Mouse (Mus musculus): ENCODE data around the gene Cog5. TPM values are rescaled to one million over a fixed set of nuclear protein-coding genes. Genes with fewer than 3 reads are reported as not detected.
"Not testable (repeated sequence)": the region's sequence is repeated elsewhere in the genome, so short reads cannot be mapped to it uniquely, and the experiment has no call there.

Gene Cog5
- polyA plus RNA-seq (2017; shearing (Covaris generic)): 10 to 100 TPM; 50.7 to 68.8 TPM

DNA sequence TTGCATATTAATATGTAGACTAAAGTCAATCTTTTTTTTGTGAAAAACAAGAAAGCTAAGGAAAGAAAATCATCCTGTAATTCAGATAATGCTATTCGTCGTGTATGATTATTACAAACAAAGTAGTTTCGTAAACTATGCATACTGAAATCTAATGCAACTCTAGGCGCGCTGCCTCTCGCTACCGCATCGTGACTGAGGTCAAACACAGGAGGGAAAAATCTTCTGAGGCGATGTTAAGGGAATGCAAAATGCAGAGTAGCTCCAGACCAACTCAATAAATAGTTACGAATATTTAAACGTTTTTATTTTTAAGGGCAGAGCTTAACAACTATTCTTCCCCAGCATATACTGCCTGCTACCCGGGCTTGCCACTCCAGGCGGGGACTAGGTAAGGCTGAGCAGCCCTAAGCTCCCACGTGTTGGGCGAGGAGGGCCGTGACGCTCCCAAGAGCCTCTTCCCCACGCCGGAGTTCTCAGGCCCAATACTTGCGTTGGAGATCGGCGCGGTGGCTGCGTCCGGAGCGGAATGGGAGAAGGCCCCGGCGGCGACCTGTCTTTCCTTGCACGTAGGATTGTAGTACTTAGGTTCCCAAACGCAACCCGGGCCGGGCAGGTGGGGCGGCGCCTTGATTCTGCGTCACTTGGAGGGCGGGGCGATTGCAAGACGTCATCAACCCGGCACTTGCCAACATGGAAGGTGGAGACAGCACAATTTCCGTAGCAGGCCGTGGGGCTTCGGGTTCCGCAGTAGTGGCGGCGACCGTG, at the start of gene Cog5, which contains the start of gene Dus4l:
Cog5 (plus strand) TSS at position 673 of the 768 bp plus-strand sequence.
Dus4l (minus strand) TSS at position 630 of the 768 bp plus-strand sequence.
- ATAC-seq: peak; percentile 91

DNA sequence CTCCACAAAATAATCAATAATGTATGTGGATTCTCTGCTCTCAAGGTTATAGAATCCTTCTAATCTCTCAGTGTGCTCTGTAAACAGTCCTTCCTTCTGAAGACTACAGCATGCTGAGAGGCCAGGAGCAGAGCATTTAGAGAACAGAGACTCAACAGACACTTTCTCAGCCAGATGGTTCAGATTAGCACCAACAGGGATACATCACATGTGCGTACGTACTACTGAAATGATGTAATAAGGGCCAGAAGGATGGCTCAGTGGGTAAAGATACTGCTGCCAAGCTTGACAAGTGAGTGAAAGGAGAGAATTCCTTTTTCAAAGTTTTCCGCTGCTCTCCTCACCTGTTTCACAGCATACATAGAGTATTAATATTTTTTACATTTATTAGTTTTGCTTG, 49.8 kb upstream of the Cog5 start:
- ATAC-seq: no peak

DNA sequence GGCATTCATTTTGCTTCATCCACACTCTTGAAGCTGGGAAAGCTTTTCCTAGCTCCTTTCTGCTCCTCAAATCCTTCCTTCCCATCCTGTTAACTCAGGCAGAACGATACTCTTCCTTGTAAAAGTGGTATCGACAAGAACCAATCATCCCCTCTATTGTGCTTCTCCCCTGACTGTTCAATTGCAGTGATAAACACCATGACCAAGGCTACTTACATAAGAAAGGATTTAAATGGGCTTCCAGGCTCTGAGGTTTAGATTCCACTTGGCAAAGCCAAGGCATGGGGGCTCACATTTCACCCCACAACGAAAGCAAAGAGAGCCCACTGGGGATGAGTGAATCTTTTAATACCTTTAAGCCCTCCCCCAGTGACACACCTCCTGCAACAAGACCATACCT, 46.5 kb upstream of the Cog5 start:
- ATAC-seq: no peak

DNA sequence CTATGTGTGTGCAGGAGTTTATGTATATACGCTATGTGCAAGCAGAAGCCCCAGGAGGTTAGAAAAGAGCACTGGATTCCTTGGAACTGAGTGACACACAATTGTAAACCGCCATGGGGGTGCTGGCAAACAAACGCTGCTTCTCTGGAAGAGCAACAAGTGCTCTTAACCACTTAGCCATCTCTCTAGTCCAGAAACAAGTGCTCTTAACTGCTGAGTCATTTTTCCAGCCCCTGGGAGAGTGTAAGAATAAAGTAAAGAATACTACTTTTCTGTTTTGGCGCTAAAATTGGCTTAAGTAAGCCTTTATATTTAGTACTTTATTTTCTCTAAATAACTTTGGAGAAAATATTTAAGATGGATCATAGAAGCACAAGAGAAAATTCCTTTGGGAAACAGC, 41.3 kb upstream of the Cog5 start:
- ATAC-seq: no peak

DNA sequence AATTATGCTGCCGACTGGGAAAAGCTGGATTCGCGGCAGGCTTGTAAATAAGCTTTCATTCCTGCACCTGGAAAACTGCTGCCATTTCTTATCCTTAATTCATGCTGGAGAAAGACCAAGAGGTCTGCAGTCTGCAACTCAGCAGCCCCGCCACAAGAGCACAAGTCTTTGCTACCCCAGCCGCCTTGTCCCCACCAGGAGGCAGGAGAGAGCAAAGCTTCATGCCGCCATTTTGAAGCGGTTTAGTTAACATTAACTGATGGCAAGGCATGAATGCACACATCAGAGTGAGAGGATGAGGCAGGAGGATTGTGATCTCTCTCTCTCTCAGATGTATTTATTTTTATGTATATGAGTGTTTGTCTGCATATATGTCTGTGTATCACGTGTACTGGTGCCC, 34.6 kb upstream of the Cog5 start:
- ATAC-seq: no peak

DNA sequence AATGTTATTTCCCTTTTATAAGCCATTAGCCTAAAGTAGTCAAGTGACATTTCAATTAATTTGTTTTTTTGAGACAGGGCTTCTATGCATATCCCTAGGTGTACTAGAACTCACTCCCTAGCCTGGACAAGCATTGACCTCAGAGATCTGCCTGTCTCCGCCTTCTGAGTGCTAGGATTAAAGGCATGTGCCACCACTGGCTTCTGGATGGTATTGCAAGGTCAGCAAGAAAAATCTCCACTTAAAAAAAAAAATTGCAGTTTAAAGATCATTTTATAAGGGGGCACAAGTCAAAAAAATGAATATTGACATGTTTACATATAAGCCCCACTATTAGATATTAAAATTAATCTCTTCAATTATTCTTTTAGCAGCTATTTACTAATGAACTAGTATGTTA, 29.7 kb upstream of the Cog5 start:
- no peak for ATAC-seq

DNA sequence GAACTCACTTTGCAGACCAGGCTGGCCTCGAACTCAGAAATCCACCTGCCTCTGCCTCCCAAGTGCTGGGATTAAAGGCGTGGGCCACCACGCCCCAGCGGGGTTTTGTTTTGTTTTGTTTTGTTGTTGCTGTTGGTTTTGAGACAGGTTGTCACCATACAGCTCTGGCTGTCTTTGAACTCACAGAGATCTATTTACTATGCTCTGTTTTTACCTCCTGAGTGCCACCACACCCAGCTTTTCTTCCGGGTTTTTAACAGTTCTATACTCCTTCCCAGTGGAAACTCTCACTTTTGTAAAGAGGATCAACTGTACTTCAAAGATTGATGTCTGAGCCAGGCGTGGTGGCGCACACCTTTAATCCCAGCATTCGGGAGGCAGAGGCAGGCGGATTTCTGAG, 26.3 kb upstream of the Cog5 start:
- ATAC-seq: not testable (repeated sequence)

DNA sequence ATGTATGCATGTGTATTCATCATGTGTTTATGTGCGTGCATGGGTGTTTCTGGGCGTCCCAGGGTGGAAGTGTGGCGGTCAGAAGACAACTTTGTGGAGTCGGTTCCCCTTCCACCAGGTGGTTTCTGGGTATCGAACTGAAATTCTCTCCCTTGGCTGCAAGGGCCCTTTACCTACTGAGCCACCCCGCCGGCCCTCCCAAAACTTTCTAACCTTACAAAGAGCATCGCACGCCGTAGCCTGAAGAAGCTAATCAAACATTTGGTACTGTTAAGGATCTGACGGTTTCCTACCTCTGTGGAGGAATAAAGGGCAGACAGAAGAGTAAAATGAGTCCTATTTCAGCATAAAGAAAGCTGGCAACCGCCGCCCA, 20.7 kb upstream of the Cog5 start:
- ATAC-seq: peak; percentile 44

DNA sequence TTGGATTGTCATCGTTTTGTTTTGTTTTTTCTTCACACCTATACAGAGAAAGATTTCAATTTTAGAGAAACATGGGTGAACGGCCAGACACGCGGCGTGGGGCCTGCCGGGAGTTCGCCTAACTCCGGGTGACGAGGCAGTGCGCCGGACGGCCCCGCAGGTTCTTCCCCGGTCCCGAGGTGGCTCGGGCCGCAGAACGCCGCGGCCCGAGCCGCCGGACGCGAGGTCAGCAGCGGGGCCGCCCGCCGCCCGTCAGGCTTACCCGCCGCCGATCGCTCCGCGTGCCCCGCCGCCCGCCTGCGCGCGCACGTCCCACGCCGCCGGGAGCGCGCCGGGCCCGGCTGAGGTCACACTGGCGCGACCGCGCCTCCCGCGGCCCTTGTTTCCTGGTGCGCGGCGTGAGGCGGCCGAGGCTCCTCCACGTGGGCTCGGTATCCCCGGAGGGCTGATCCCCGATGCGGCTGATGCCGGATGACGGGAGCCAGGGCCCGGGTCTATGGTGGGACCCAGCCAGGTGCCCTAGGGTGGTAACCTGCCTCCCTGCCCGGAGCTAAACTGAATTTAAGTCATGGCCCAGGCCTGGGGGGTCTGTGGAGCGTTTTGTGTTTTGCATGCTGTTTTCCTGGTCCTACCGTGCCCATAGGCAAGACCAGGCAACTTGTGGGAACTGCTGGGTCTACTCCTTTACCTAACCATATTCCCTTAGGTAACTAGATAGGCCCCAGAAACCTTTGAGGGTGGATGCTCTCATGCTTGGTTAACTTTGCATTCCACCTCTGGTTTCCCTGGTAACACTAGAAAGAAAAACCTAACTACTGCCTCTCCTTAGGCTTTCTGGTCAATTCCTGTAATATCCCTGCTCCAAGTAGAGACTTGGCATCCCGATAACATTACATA, 20.1 kb upstream of the Cog5 start, which contains the start of gene Bcap29:
Bcap29 (minus strand) TSS at position 316 of the 897 bp plus-strand sequence.
- peak; percentile 84 for ATAC-seq

DNA sequence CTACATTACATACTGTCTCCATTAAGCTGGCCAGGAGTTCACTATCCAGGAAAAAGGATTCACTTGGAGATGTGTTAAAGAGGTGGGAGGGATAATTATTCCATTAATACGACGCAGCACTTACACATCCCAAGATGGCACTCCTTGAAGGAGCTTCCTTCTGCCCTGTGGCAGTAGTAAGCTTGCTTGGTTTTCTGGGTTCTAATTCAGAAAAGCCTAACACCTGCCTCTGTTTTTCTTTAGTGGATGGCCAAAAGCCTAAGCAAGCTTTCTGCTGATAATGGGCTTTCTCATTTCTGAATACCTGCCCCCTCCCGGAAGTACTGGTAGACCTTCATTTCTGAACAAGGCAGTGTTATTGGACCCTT, 19.4 kb upstream of the Cog5 start:
- ATAC-seq: no peak

DNA sequence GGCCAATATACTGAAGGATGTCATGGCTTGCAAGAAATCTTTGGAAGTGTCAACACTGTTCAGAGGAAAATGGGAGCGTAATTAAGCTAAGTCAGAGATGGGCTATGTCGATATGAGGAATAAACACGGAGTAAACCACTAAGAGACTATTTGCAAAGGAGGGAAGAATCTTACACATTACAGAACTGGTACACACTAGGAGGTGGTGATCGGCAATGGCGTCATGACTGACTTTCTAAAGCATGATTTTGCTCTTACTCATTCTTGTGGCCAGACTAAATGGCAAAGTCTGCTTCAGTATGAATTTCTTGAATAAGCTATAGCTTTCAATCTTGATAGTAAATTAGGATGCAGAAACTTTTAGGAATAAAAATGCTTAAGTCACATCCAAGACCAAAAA, 1.1 kb upstream of the Cog5 start:
- no peak for ATAC-seq

DNA sequence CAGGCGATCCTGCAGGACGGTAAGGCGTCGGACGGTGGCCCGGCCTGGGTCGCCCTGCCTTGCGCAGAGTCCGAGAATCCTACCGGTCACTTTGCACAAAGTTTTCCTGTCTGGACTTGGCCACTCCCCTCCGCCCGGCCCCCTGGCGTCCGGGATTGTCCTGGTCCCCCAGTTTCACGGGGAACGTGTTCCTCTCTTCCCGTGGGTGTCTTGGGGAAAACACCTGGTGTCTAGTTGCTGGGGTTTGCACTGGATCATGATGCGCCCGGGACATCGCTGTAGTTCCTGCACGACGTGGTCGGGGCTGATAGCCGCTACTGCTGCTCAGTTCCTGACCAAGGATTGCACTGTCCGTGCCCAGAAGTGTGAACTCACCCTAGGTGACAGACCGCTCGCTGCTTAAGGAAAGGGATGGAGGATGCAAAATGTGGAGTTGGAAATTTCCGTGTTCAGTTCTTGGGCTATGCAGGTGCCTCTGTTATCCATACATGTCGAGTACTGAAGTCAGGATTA, 352 bp downstream of the Cog5 start:
- peak; percentile 40 for ATAC-seq

DNA sequence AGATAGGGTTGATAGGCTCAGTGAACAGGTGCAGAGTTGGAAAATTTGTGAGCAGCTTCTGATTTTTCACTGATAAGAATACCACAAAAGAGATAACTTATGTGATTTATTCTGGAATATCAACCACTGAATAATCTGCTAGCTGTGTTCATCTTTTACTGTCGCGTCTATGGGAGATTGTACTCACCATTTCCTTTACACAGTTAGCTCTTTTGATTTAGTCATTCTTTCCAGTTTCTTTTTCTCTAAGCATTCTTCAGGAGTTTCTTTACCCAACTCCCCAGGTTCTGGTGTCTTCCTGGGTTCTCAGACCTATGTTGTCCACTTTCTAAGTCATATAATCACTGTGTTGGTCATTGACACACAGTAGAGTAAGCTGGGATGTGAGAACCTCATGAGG, 2.2 kb downstream of the Cog5 start:
- no peak for ATAC-seq

DNA sequence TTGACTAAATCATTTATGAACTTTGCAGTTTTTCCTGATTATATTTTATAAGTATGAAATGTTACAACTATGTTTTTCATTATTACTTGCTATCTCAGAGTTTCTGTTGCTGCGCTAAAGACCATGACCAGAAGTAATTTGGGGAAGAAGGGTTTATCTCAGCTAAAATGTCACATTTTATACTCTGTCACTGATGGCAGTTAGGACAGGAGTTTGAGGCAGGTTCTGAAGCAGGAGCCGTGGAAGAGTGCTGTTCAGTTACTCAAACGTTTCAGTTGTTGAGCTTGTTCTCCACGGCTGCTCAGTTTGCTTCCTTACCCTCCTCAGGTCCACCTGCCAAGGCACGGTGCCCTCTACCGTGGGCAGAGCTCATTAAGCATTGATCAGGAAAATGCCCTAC, 11.3 kb downstream of the Cog5 start:
- no peak for ATAC-seq

DNA sequence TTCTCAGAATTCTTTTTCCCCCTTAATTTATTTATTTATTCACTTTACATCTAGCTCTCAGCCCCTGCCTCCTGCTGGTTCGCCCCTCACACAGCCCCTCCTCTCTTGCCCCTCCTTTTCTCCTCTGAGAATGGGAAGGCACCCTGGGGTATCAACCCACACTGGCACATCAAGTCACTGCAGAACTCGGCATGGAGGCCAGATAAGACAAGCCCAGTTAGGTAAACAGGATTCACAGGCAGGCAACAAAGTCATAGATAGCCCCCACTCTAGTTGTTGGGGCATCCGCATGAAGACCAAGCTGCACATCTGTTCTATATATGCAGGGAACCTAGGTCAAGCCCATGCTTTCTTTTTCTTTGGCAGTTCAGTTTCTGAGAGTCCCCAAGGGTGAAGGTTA, 12.5 kb downstream of the Cog5 start:
- ATAC-seq: no peak

DNA sequence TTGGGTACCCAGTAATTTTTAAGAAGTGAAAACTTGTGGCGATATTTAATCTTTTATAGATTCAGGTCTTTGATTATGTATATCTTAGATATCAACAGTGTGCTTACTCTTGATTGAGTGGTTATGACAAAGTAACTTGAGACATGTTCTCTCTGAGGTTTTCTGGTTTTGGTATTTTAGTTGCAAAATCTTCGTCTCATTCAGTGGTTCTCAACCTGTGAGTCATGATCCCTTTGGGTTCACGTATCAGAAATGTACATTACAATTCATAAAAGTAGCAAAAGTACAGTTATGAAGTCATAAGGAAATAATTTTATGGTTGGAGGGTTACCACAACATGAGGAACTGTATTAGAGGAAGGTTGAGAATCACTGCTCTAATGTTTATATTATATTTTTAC, 32.0 kb downstream of the Cog5 start:
- ATAC-seq: no peak

DNA sequence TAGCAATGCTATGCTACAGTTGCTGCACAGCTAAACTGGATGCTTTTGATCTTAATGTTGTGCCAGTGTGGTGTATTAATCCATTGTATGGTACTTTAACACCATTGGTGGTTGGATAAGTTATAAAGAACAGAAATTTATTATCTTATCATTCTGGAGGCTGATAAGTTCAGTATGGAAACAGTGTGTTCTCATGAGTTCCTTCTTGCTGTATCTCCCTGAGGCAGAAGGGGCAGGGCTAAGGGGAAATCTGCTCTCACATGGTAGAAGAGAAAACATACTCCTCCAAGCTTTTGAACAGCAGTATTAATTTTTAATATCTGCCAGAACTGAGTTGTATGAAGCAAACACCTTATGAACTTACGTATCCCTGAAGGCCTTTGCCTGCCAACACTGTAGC, 38.6 kb downstream of the Cog5 start:
- no peak for ATAC-seq

DNA sequence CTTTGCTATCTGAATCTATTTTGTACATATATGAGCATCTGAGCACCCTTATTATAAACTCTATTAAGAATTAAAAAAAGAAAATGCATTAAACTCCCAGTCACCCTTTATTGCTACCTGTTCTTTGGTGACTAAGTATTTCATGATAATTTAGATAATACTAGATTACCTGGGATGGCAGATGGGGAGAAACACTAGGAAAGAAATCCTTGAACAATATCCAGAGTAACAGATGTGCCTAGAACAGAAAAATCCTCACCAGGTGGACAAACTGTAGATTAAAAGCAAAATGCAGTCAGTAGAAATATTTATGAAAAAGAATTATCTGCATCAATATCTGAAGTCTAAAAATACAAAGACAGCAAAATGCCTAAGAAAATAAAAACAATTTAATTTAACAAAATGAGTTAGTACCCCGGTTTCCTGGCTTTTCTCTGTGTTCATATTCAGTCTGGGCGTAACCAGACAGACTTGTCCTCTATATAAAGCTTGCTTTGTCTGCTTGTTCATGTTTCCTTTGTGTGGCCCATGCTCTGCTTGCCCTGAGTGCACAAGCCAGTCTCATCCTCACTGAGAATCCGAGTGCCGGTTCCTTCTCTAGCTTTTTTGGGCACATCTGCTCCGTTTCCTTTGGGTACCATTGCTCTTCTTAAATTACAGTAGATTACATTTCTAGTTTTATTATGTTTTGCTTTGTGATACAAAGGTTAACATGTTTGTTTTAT, 46.1 kb downstream of the Cog5 start:
- no peak for ATAC-seq

DNA sequence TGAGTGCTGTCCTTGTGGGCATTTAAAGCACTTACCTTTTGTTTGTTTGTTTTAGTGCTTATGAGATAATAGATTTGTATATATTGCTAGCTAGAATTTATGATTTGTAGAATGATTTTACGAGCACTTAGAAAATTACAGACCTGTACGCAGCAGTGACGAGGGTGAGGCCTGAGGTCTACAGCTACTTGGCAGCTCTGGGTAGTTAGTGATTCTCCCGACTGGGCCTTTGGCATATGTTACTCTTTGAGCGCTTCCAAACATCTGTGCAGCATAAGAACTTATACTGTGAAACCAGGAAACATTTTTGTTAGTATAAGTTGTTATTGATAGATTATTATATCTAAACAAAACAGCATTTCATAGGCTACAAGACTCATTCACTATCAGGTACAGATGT, 46.7 kb downstream of the Cog5 start:
- no peak for ATAC-seq

DNA sequence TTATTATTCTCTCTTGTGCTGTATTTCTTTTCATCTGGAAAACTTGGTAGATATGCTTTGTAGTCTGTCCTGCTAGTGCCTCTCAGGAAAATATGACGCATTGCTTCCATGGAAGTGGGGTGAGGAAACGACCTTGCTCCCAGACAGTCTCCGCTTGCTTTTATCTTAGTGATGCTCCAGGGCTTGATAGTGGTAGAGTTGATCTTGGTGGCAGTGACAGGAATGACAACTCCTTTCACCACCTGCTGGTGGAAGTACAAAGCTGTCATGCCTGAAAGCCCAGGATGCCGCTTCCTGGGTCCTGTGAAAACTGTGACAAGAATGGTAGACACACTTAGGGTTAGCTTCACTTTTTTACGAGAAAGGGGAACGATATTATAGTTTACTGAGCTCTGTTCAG, 49.2 kb downstream of the Cog5 start:
- ATAC-seq: no peak

DNA sequence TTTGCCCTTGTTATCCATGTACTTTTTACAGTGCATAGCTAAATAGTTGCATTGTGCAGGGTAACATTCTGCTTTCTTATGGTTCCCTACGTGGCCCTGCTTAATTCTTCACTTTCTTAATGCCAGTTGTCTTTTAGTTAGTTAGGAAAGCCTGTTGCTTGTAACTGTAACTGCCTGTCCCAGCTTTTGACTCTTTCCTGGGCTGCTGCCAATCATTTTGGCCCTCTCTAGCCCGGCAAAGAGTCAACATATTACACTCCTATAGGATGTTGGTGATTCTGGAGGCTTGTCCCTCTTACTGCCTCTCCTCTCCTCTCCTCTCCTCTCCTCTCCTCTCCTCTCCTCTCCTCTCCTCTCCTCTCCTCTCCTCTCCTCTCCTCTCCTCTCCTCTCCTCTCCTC, 51.5 kb downstream of the Cog5 start:
- no peak for ATAC-seq

DNA sequence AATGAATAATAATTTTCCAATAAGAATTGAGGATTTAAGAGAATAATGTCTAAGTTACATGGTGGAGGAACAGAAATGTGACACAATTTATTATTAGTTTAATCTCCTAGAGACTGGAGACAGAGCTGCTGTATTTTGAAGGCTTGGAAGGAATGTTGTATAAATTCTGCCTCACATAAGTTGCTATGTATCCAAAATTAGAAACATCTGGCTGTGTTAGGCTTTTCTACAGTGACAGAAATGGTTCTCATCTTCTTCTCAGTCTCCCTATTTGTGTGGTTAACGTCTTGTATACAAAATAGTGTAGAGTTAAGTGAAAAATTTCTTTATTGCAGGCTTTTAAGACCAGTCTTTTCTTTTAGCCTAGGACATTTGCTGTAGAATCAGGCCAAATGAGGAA, 52.9 kb downstream of the Cog5 start:
- ATAC-seq: no peak

DNA sequence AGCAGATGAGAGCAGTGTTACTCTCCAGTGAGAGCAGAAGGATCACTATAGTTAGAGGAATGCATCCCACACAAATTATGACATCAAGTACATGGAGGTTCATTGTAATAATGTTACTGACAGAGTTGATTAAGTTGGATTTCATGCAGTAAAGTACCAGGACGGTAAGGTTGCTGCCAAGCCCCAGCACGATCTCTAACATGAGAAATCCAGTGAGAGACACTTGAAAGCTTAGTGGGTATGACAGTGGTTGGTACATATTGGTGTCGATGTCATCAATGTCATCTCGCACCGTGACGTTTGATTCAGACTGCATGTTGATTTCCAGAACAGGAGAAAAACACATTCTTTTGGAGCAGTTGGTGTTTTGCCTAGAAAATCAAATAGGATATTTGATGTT, 55.0 kb downstream of the Cog5 start:
- no peak for ATAC-seq

All from CD4-positive, CD25-positive, alpha-beta regulatory T cell, adult 4 months (primary cell).